Mouse (Mus musculus) heart, postnatal 0 days (tissue): ENCODE data around the gene Krt9. TPM values are rescaled to one million over a fixed set of nuclear protein-coding genes. Genes with fewer than 3 reads are reported as not detected.

Experiments
- ATAC-seq: fragments of 200-750 bp; cut with Nextera tagmentation; 2 replicates; pipeline ENCODE4 v1.8.0; 2017; ENCODE audit warnings: low read depth, moderate number of reproducible peaks, moderate library complexity; ENCODE audit not compliant: insufficient read depth
- DNase-seq: peaks from one replicate; pipeline ENCODE4 v3.0.0-alpha.2; 2016; ENCODE audit warnings: low spot score
- H3K27ac ChIP-seq: fragments of 300-500 bp; sonication (generic); 2 replicates; pipeline ENCODE4 v1.5.1; 2014; ENCODE audit warnings: low read depth, mild to moderate bottlenecking
- H3K27me3 ChIP-seq: fragments of 300-500 bp; sonication (generic); 2 replicates; pipeline ENCODE4 v1.6.1; 2014; ENCODE audit warnings: low read length, mixed read lengths; ENCODE audit not compliant: control insufficient read depth, insufficient read depth
- H3K36me3 ChIP-seq: fragments of 300-500 bp; sonication (generic); replicated peaks from 2 replicates; pipeline ENCODE4 v1.6.1; 2014; ENCODE audit warnings: low read length, mixed read lengths; ENCODE audit not compliant: control insufficient read depth, insufficient read depth
- H3K4me1 ChIP-seq: fragments of 300-500 bp; sonication (generic); 2 replicates; pipeline ENCODE4 v1.6.1; 2014; ENCODE audit warnings: antibody characterized with exemption; ENCODE audit not compliant: control insufficient read depth, insufficient read depth
- H3K4me2 ChIP-seq: fragments of 300-500 bp; sonication (generic); 2 replicates; pipeline ENCODE4 v1.6.1; 2014; ENCODE audit warnings: low read depth, mild to moderate bottlenecking, low read length, moderate library complexity
- H3K4me3 ChIP-seq: fragments of 300-500 bp; sonication (generic); 2 replicates; pipeline ENCODE4 v1.5.1; 2014; ENCODE audit warnings: low read depth, low read length
- H3K9ac ChIP-seq: fragments of 300-500 bp; sonication (generic); replicated peaks from 2 replicates; pipeline ENCODE4 v1.6.1; 2014; ENCODE audit warnings: low read depth, low read length, mixed read lengths
- H3K9me3 ChIP-seq: fragments of 300-500 bp; sonication (generic); replicated peaks from 2 replicates; pipeline ENCODE4 v1.6.1; 2016; ENCODE audit warnings: low read length; ENCODE audit not compliant: control insufficient read depth
- CTCF ChIP-seq: IDR thresholded peaks from 2 replicates; pipeline ENCODE4 v1.5.1; 2016; ENCODE audit warnings: antibody characterized with exemption, control low read depth, low read depth
- EP300 ChIP-seq: IDR thresholded peaks from 2 replicates; pipeline ENCODE4 v1.6.1; 2016; ENCODE audit warnings: antibody characterized with exemption, low read depth
- WGBS: fragments of 180-500 bp; shearing (Covaris S2); extraction: QIAGEN DNeasy Blood & Tissue Kit; methylation state at CpG from one replicate; pipeline ENCODE4 v1.1.7; 2014; 5-methylcytosine and 5-hydroxymethylcytosine counted together
- polyA plus RNA-seq: library from polyadenylated mRNA; unstranded; fragments of >200 nt; fragmentation: Nextera tagmentation; extraction: Ambion mirVana; gene quantifications from 2 replicates; pipeline ENCODE4 v1.2.1, GENCODE M21; 2015
- total RNA-seq: library from RNA; depleted of rRNA; stranded (reverse); fragments of >200 nt; gene quantifications from 2 replicates; pipeline ENCODE4 v1.2.3, GENCODE M21; 2014; ENCODE audit warnings: low replicate concordance

The Krt9 gene
- total and polyA plus RNA-seq, 2 experiments from 2014 or later = not detected

- WGBS = 59% methylated on average over 8 of the region's 8 CpGs
- H3K27me3 ChIP-seq = no peaks in the 10 kb centered on the region
- H3K27ac ChIP-seq = peak overlapping the region; percentile 57; the same call in 1 of the 2 replicates
- ATAC-seq = peak; percentile 63
- no peaks in the 10 kb centered on the region for H3K9me3 ChIP-seq
- H3K4me1 ChIP-seq = no peaks in the 10 kb centered on the region
- H3K4me3 ChIP-seq = no peak overlapping the region
- TF ChIP-seq CTCF = no peak
- TF ChIP-seq EP300 = peak; percentile 53; the same call in 1 of the 2 replicates
- no peak overlapping the region for H3K9ac ChIP-seq
- no peak overlapping the region for H3K4me2 ChIP-seq
- H3K36me3 ChIP-seq = no peaks in the 10 kb centered on the region
- DNase-seq = peak; percentile 13
Observed at GRCm38 (mm10) chr11:100168071-100168470, 25.0 kb downstream of the Krt9 start.

- TF ChIP-seq EP300 (no peak), CTCF (no peak)
- no peaks in the 10 kb centered on the region for H3K27me3 ChIP-seq
- no peak overlapping the region for H3K4me3 ChIP-seq
- no peak overlapping the region for H3K9ac ChIP-seq
- H3K27ac ChIP-seq = no peak overlapping the region
- 53% methylated on average over 7 of the region's 7 CpGs for WGBS
- H3K36me3 ChIP-seq = no peaks in the 10 kb centered on the region
- DNase-seq (no peak), ATAC-seq (no peak)
- no peaks in the 10 kb centered on the region for H3K9me3 ChIP-seq
- H3K4me2 ChIP-seq = no peak overlapping the region
- no peaks in the 10 kb centered on the region for H3K4me1 ChIP-seq
Observed at GRCm38 (mm10) chr11:100164392-100164791, 28.7 kb downstream of the Krt9 start.

- Histone ChIP-seq H3K36me3 (no peaks in the 10 kb centered on the region), H3K4me2 (no peak overlapping the region), H3K4me3 (no peak overlapping the region), H3K27me3 (no peaks in the 10 kb centered on the region), H3K9me3 (no peaks in the 10 kb centered on the region), H3K27ac (no peak overlapping the region), H3K4me1 (peaks cover 6% of the 10 kb centered on the region; the same call in 1 of the 2 replicates), H3K9ac (no peak overlapping the region)
- DNase-seq (no peak), ATAC-seq (no peak)
- 76% methylated on average over 6 of the region's 6 CpGs for WGBS
- TF ChIP-seq CTCF (no peak), EP300 (no peak)
Observed at GRCm38 (mm10) chr11:100157908-100158477, 35.1 kb downstream of the Krt9 start.

- no peak overlapping the region for H3K9ac ChIP-seq
- no peak overlapping the region for H3K4me3 ChIP-seq
- H3K4me1 ChIP-seq = peaks cover 6% of the 10 kb centered on the region; the same call in 1 of the 2 replicates
- H3K36me3 ChIP-seq = no peaks in the 10 kb centered on the region
- no peak for TF ChIP-seq EP300
- TF ChIP-seq CTCF = no peak
- no peaks in the 10 kb centered on the region for H3K9me3 ChIP-seq
- H3K27ac ChIP-seq = no peak overlapping the region
- no peak overlapping the region for H3K4me2 ChIP-seq
- ATAC-seq (no peak), DNase-seq (no peak)
- WGBS = 74% methylated on average over 3 of the region's 3 CpGs
- no peaks in the 10 kb centered on the region for H3K27me3 ChIP-seq
Observed at GRCm38 (mm10) chr11:100157331-100157730, 35.7 kb downstream of the Krt9 start.

- no peaks in the 10 kb centered on the region for H3K9me3 ChIP-seq
- H3K4me1 ChIP-seq = peaks cover 6% of the 10 kb centered on the region; the same call in 1 of the 2 replicates
- DNase-seq = no peak
- no peak overlapping the region for H3K9ac ChIP-seq
- no peaks in the 10 kb centered on the region for H3K27me3 ChIP-seq
- no peak overlapping the region for H3K4me3 ChIP-seq
- no peaks in the 10 kb centered on the region for H3K36me3 ChIP-seq
- no peak for TF ChIP-seq CTCF
- TF ChIP-seq EP300 = no peak
- no peak for ATAC-seq
- H3K27ac ChIP-seq = 0 out of 2 replicates have a peak overlapping the region, but pooled peaks have one; percentile 38
- WGBS = 27% methylated on average over 8 of the region's 8 CpGs
- no peak overlapping the region for H3K4me2 ChIP-seq
Observed at GRCm38 (mm10) chr11:100155497-100156255, 37.4 kb downstream of the Krt9 start.
